8 mouse cellular contexts compared by ENCODE assay signal in the genomic region with DNA sequence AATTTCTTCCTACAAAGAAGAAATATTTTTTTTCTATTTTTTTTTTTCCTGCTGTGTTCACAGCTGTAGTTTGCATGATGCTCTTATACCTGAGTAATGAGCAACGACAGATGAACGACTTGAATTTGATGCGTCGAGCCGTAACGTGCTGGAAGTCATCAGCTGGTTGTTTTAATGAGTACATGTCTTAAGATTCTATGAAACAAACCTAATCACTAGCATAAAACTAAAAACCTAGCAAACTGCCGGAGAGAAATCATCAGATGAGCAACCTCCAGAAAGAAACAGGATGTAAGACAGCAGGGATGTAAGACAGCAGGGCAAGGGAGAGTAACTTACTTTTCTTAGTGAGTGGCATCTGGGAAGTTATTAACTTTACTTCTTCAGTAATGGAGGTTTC. TPM values are rescaled to one million over a fixed set of nuclear protein-coding genes. Genes with fewer than 3 reads are reported as not detected.
DNase-seq lines count a peak whose midpoint lies in the region; ATAC-seq and TF ChIP-seq lines count a peak whose summit lies in the region.
"Had no signal": no experiment of that assay in that cellular context is flagged by ENCODE, and none has a peak within 500 bp of the region (broad histone marks: within the 10 kb centered on the region; RNA-seq: fewer than 3 reads in every experiment).

No protein-coding gene starts in this region.

- peak overlapping the region; percentile 81; the same call in 1 of the 2 replicates for H3K4me3 ChIP-seq in liver, embryonic 11.5 days (ENCODE audit: low read depth, low read length)
- peak overlapping the region; percentile 78 for H3K4me3 ChIP-seq in embryonic fibroblast, embryonic 13.5 days (ENCODE audit: insufficient read depth, low read length)
- H3K4me3 ChIP-seq in intestine, postnatal 0 days (ENCODE audit: low read depth, low read length): 0 out of 2 replicates have a peak overlapping the region, but pooled peaks have one; percentile 81
- peak overlapping the region; percentile 70; the same call in 1 of the 2 replicates for H3K4me3 ChIP-seq in neural tube, embryonic 13.5 days

- H3K27me3 ChIP-seq in liver, embryonic 11.5 days (replicated peaks; ENCODE audit: control insufficient read depth, insufficient read depth, low read length): no peaks in the 10 kb centered on the region
- H3K27me3 ChIP-seq in intestine, postnatal 0 days (replicated peaks; ENCODE audit: control insufficient read depth, insufficient read depth, low read length): no peaks in the 10 kb centered on the region
- no peaks in the 10 kb centered on the region for H3K27me3 ChIP-seq in neural tube, embryonic 13.5 days

- no peaks in the 10 kb centered on the region for H3K9me3 ChIP-seq in liver, embryonic 11.5 days (ENCODE audit: control insufficient read depth, low read length)
- no peaks in the 10 kb centered on the region for H3K9me3 ChIP-seq in intestine, postnatal 0 days (ENCODE audit: control insufficient read depth)
- H3K9me3 ChIP-seq in neural tube, embryonic 13.5 days: no peaks in the 10 kb centered on the region

- WGBS in liver, embryonic 11.5 days: 84% methylated on average over 7 of the region's 7 CpGs
- 83% methylated on average over 7 of the region's 7 CpGs for WGBS in intestine, postnatal 0 days
- 72% methylated on average over 7 of the region's 7 CpGs for WGBS in neural tube, embryonic 13.5 days

- no peak overlapping the region for H3K27ac ChIP-seq in liver, embryonic 11.5 days (ENCODE audit: low read depth, low read length)
- H3K27ac ChIP-seq in embryonic fibroblast, embryonic 13.5 days (ENCODE audit: insufficient read depth, low read length): no peak overlapping the region
- H3K27ac ChIP-seq in intestine, postnatal 0 days (ENCODE audit: low read depth, low read length): no peak overlapping the region
- no peak overlapping the region for H3K27ac ChIP-seq in neural tube, embryonic 13.5 days (replicated peaks)

- no peak overlapping the region for H3K9ac ChIP-seq in liver, embryonic 11.5 days (ENCODE audit: low read depth, low read length)
- H3K9ac ChIP-seq in intestine, postnatal 0 days (ENCODE audit: low read depth, low read length): no peak overlapping the region
- no peak overlapping the region for H3K9ac ChIP-seq in neural tube, embryonic 13.5 days

- H3K4me2 ChIP-seq in liver, embryonic 11.5 days: peak overlapping the region; percentile 81
- H3K4me2 ChIP-seq in intestine, postnatal 0 days (replicated peaks; ENCODE audit: low read depth): peak overlapping the region; percentile 87; the same call in 1 of the 2 replicates
- H3K4me2 ChIP-seq in neural tube, embryonic 13.5 days: peak overlapping the region; percentile 57

- H3K4me1 ChIP-seq in liver, embryonic 11.5 days (replicated peaks; ENCODE audit: control insufficient read depth, insufficient read depth, low read length): peaks cover 25% of the 10 kb centered on the region
- H3K4me1 ChIP-seq in embryonic fibroblast, embryonic 13.5 days (ENCODE audit: control insufficient read depth, insufficient read depth, low read length): peaks cover 6% of the 10 kb centered on the region; the same call in 1 of the 2 replicates
- H3K4me1 ChIP-seq in intestine, postnatal 0 days (replicated peaks; ENCODE audit: control insufficient read depth, insufficient read depth, low read length): 0 out of 2 replicates have a peak, but pooled peaks cover 3% of the 10 kb centered on the region
- peaks cover 17% of the 10 kb centered on the region for H3K4me1 ChIP-seq in neural tube, embryonic 13.5 days (replicated peaks)

- H3K36me3 ChIP-seq in liver, embryonic 11.5 days (ENCODE audit: control insufficient read depth, insufficient read depth, low read length): no peaks in the 10 kb centered on the region
- no peaks in the 10 kb centered on the region for H3K36me3 ChIP-seq in intestine, postnatal 0 days (ENCODE audit: control insufficient read depth, insufficient read depth)
- H3K36me3 ChIP-seq in neural tube, embryonic 13.5 days: no peaks in the 10 kb centered on the region

- DNase-seq in liver, embryonic 11.5 days (ENCODE audit: low spot score): no peak
- no peak for DNase-seq in liver
- no peak for DNase-seq in gastrocnemius, adult 8-10 months (ENCODE audit: low spot score in 2 of 2)
- no peak for DNase-seq in right cerebral cortex, postnatal 10 days (ENCODE audit: low spot score in 2 of 2)
- DNase-seq: cerebellum, adult 8-10 months had no signal

- no peak for TF ChIP-seq POLR2A in embryonic fibroblast, embryonic 13.5 days (IDR thresholded peaks at IDR 0.05; ENCODE audit: low read depth, low read length)

- TF ChIP-seq CTCF in embryonic fibroblast, embryonic 13.5 days (IDR thresholded peaks at IDR 0.05; ENCODE audit: borderline replicate concordance, insufficient read depth, low read length): no peak
- TF ChIP-seq CTCF in intestine, postnatal 0 days (IDR thresholded peaks at IDR 0.05; ENCODE audit: low read depth): no peak

- no peak for ATAC-seq in liver, embryonic 11.5 days (replicated peaks; ENCODE audit: low FRiP score)
- no peak for ATAC-seq in intestine, postnatal 0 days
- ATAC-seq in neural tube, embryonic 13.5 days (ENCODE audit: low read depth): no peak

RNA-seq across cellular contexts. Expression of gene Fam3c, which starts 1.4 kb away (rescaled TPM):
- polyA plus RNA-seq in liver, embryonic 11.5 days (2014; fragmentation: Nextera tagmentation; extraction: Ambion mirVana): 33.7 and 35.2 TPM in 2 replicates
- 94.7 and 128 TPM in 2 replicates for polyA plus RNA-seq in embryonic fibroblast, embryonic 13.5 days (2011; ENCODE audit: insufficient read length, low read depth, missing spikeins)
- 58.7 and 59.9 TPM in 2 replicates for polyA plus RNA-seq in intestine, postnatal 0 days (2015; fragmentation: Nextera tagmentation; extraction: Ambion mirVana)
- polyA plus RNA-seq in neural tube, embryonic 13.5 days (2015; fragmentation: Nextera tagmentation; extraction: Ambion mirVana): 44.1 and 47.8 TPM in 2 replicates
- 10 to 100 TPM; 18.4 to 23.3 (median 20.8) TPM for total RNA-seq in gastrocnemius, adult 8-10 months (2022)
